Mouse (Mus musculus) kidney, postnatal 0 days (tissue): ENCODE data around the gene Pim2. TPM values are rescaled to one million over a fixed set of nuclear protein-coding genes. Genes with fewer than 3 reads are reported as not detected.
A peak's percentile ranks its signal among the peaks of the same experiment; 100 is the strongest.

Experiments used
- ATAC-seq: fragments of 200-750 bp; cut with Nextera tagmentation; replicated peaks from 2 replicates; pipeline ENCODE4 v1.8.0; 2017; ENCODE audit warnings: low read depth, moderate number of reproducible peaks, moderate TSS enrichment, moderate library complexity; ENCODE audit not compliant: low FRiP score
- DNase-seq: peaks from one replicate; pipeline ENCODE4 v3.0.0-alpha.2; 2016; ENCODE audit warnings: low spot score
- H3K27ac ChIP-seq: fragments of 300-500 bp; sonication (generic); 2 replicates; pipeline ENCODE4 v1.5.1; 2014; ENCODE audit warnings: mild to moderate bottlenecking
- H3K27me3 ChIP-seq: fragments of 300-500 bp; sonication (generic); 2 replicates; pipeline ENCODE4 v1.6.1; 2014; ENCODE audit warnings: low read length, mixed read lengths; ENCODE audit not compliant: insufficient read depth
- H3K36me3 ChIP-seq: fragments of 300-500 bp; sonication (generic); 2 replicates; pipeline ENCODE4 v1.6.1; 2014; ENCODE audit warnings: low read length, mixed read lengths; ENCODE audit not compliant: insufficient read depth
- H3K4me1 ChIP-seq: fragments of 300-500 bp; sonication (generic); replicated peaks from 2 replicates; pipeline ENCODE4 v1.6.1; 2014; ENCODE audit warnings: antibody characterized with exemption, low read length, mixed read lengths; ENCODE audit not compliant: insufficient read depth
- H3K4me2 ChIP-seq: fragments of 300-500 bp; sonication (generic); 2 replicates; pipeline ENCODE4 v1.6.1; 2014; ENCODE audit warnings: mild to moderate bottlenecking, low read length, moderate library complexity, mixed read lengths
- H3K4me3 ChIP-seq: fragments of 300-500 bp; sonication (generic); replicated peaks from 2 replicates; pipeline ENCODE4 v1.5.1; 2014; ENCODE audit warnings: low read depth, low read length
- H3K9ac ChIP-seq: fragments of 300-500 bp; sonication (generic); 2 replicates; pipeline ENCODE4 v1.6.1; 2014; ENCODE audit warnings: low read depth, low read length
- H3K9me3 ChIP-seq: fragments of 300-500 bp; sonication (generic); replicated peaks from 2 replicates; pipeline ENCODE4 v1.6.1; 2016; ENCODE audit warnings: low read length, inconsistent platforms, mixed read lengths
- CTCF ChIP-seq: IDR thresholded peaks from 2 replicates; pipeline ENCODE4 v1.5.1; 2016; ENCODE audit warnings: antibody characterized with exemption, low read depth, mild to moderate bottlenecking, moderate library complexity
- WGBS: fragments of 180-500 bp; shearing (Covaris S2); extraction: QIAGEN DNeasy Blood & Tissue Kit; methylation state at CpG from one replicate; pipeline ENCODE4 v1.1.7; 2014; 5-methylcytosine and 5-hydroxymethylcytosine counted together
- polyA plus RNA-seq: library from polyadenylated mRNA; unstranded; fragments of >200 nt; fragmentation: Nextera tagmentation; extraction: Ambion mirVana; gene quantifications from 2 replicates; pipeline ENCODE4 v1.2.1, GENCODE M21; 2015

Pim2 gene
- polyA plus RNA-seq, 1 experiment from 2014 or later: 6.2 TPM

DNA sequence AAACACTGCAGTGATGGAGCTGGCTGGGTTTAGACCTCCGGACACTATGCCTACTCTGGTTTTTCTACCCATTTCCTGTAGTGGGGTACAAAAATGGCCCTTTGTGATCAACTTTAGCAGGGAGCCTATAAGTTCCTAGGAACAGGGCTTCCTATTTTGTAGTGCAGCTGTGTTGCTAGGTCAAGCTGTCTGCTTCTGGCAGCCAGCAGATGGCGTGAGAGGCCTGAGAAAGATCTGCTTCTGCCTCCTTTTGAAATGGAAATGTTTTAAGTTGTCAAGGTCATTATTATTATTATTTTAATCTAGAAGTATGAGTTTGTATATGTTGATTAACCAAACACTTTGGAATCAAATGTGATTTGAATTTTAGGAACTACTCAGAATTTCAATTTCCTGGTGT lies 23.5 kb upstream of the Pim2 start:
- ATAC-seq: no peak
- Histone ChIP-seq H3K4me1 (no peaks in the 10 kb centered on the region), H3K27me3 (no peaks in the 10 kb centered on the region), H3K4me3 (no peak overlapping the region), H3K9ac (no peak overlapping the region), H3K36me3 (no peaks in the 10 kb centered on the region), H3K27ac (no peak overlapping the region), H3K9me3 (no peaks in the 10 kb centered on the region), H3K4me2 (no peak overlapping the region)
- peak; percentile 59 for TF ChIP-seq CTCF
- DNase-seq: peak; percentile 28
- WGBS: 47% methylated on average over 2 of the region's 2 CpGs

GRCm38 (mm10) chrX:7859191-7859753 lies 18.8 kb upstream of the Pim2 start:
- 80% methylated on average over 3 of the region's 3 CpGs for WGBS
- no peaks in the 10 kb centered on the region for H3K36me3 ChIP-seq
- DNase-seq (no peak), ATAC-seq (no peak)
- no peaks in the 10 kb centered on the region for H3K27me3 ChIP-seq
- H3K9me3 ChIP-seq: no peaks in the 10 kb centered on the region
- no peak overlapping the region for H3K9ac ChIP-seq
- H3K4me3 ChIP-seq: no peak overlapping the region
- no peak for TF ChIP-seq CTCF
- no peak overlapping the region for H3K4me2 ChIP-seq
- no peak overlapping the region for H3K27ac ChIP-seq
- H3K4me1 ChIP-seq: no peaks in the 10 kb centered on the region

GRCm38 (mm10) chrX:7863181-7863580 lies 14.9 kb upstream of the Pim2 start:
- H3K36me3 ChIP-seq: no peaks in the 10 kb centered on the region
- no peaks in the 10 kb centered on the region for H3K4me1 ChIP-seq
- no peaks in the 10 kb centered on the region for H3K27me3 ChIP-seq
- no peak overlapping the region for H3K4me3 ChIP-seq
- no peak overlapping the region for H3K4me2 ChIP-seq
- no peaks in the 10 kb centered on the region for H3K9me3 ChIP-seq
- ATAC-seq (no peak), DNase-seq (no peak)
- WGBS: 81% methylated on average over 1 of the region's 1 CpGs
- no peak overlapping the region for H3K27ac ChIP-seq
- H3K9ac ChIP-seq: no peak overlapping the region
- TF ChIP-seq CTCF: no peak

- Histone ChIP-seq H3K27ac (no peak overlapping the region), H3K27me3 (no peaks in the 10 kb centered on the region), H3K4me1 (no peaks in the 10 kb centered on the region), H3K4me2 (no peak overlapping the region), H3K36me3 (no peaks in the 10 kb centered on the region), H3K4me3 (no peak overlapping the region), H3K9ac (no peak overlapping the region), H3K9me3 (no peaks in the 10 kb centered on the region)
- TF ChIP-seq CTCF: no peak
- ATAC-seq (no peak), DNase-seq (no peak)
- WGBS: 83% methylated on average over 3 of the region's 3 CpGs
Measured at GRCm38 (mm10) chrX:7864551-7864950, 13.5 kb upstream of the Pim2 start.

DNA sequence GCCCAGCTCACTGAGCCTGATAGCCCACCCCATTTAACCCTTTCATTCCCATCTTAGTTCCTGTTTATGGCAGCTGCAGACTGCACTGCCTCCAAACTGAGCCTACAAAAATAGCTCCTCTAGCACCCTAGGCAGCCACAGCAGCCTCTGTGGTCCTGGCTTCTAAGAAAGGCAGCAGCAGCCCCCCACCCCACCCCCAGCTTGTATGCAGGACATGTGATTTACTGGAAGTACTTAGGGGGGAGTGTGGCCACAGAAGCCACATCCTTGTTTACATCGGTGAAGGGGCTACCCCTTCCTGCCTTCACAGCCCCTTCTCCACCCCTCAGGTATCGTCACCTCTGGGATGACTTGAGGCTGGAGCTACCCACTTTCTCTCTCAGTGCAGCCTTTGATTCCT lies 12.7 kb upstream of the Pim2 start:
- no peak overlapping the region for H3K4me2 ChIP-seq
- H3K9ac ChIP-seq: no peak overlapping the region
- WGBS: 69% methylated on average over 2 of the region's 2 CpGs
- no peaks in the 10 kb centered on the region for H3K9me3 ChIP-seq
- H3K27me3 ChIP-seq: no peaks in the 10 kb centered on the region
- no peak for TF ChIP-seq CTCF
- H3K4me3 ChIP-seq: no peak overlapping the region
- DNase-seq: no peak
- no peaks in the 10 kb centered on the region for H3K36me3 ChIP-seq
- H3K4me1 ChIP-seq: no peaks in the 10 kb centered on the region
- H3K27ac ChIP-seq: no peak overlapping the region
- no peak for ATAC-seq

DNA sequence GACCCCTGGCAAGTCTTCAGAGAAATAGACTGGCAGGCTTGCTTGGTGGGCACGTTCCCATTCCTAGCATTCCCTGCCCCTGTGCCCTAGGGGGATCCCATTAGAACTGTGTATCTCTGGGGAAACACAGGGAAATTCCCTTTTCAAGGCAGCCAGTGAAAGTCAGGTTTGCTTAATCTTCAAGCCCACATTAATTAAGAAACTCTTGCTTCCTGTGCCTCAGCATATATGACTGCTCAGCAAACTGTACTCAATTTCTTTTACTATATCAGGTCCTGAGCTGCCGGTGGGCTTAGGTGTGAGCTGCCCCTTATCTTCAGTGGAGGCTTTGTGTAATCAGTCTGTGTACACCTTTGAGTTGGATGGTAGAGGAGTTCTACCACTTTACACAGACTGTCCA lies 12.3 kb upstream of the Pim2 start:
- H3K27ac ChIP-seq: no peak overlapping the region
- no peak overlapping the region for H3K4me2 ChIP-seq
- no peak for TF ChIP-seq CTCF
- 71% methylated on average over 2 of the region's 2 CpGs for WGBS
- H3K9ac ChIP-seq: no peak overlapping the region
- H3K4me1 ChIP-seq: no peaks in the 10 kb centered on the region
- H3K27me3 ChIP-seq: no peaks in the 10 kb centered on the region
- ATAC-seq (no peak), DNase-seq (no peak)
- no peaks in the 10 kb centered on the region for H3K36me3 ChIP-seq
- no peaks in the 10 kb centered on the region for H3K9me3 ChIP-seq
- no peak overlapping the region for H3K4me3 ChIP-seq

DNA sequence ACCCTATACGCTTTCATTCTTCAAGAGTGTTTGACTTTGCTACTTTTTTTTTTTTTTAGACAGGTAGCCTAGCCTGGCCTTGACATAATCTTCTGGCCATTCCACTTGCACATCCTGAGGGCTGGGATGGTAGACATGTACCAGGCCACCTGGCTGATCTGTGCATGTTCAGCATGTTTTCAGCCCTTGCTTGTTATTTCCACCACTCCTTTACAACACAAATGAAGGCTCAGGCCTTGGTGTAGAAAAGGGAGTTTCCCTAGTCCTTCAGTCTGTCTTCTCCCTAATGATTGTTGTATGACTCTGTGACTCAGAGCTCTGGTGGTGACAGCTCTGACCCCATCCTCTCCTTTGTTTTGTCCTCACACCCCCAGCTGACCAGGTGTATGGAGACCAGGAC lies 10.9 kb upstream of the Pim2 start:
- H3K4me1 ChIP-seq: no peaks in the 10 kb centered on the region
- no peak overlapping the region for H3K9ac ChIP-seq
- TF ChIP-seq CTCF: no peak
- H3K9me3 ChIP-seq: no peaks in the 10 kb centered on the region
- DNase-seq (no peak), ATAC-seq (no peak)
- WGBS: 89% methylated on average over 1 of the region's 1 CpGs
- no peaks in the 10 kb centered on the region for H3K36me3 ChIP-seq
- H3K27me3 ChIP-seq: no peaks in the 10 kb centered on the region
- no peak overlapping the region for H3K4me3 ChIP-seq
- H3K4me2 ChIP-seq: no peak overlapping the region
- no peak overlapping the region for H3K27ac ChIP-seq
